Mouse (Mus musculus): ENCODE data around the gene Mcm10. TPM values are rescaled to one million over a fixed set of nuclear protein-coding genes. Genes with fewer than 3 reads are reported as not detected.

Gene Mcm10
- total and polyA plus RNA-seq, 3 experiments, result 102 to 214 (median 107) TPM

GRCm38 (mm10) chr2:5015527-5015926 is 2.9 kb upstream of the Mcm10 start:
- Histone ChIP-seq H3K4me1 (ENCODE audit: control insufficient read depth in 1 of 2, insufficient read depth in 2 of 2, low read length in 2 of 2) (peaks cover 2 to 18% of the 10 kb centered on the region in 2 experiments; a peak in 3 of 4 replicates), H3K9me3 (replicated peaks; ENCODE audit: insufficient read depth, low read length) (no peaks in the 10 kb centered on the region), H3K79me2 (ENCODE audit: control insufficient read depth, insufficient read depth, low read length, poor library complexity) (peaks cover 13% of the 10 kb centered on the region), H3K27me3 (ENCODE audit: control insufficient read depth in 1 of 2, insufficient read depth in 2 of 2, low read length in 2 of 2) (no peaks in the 10 kb centered on the region), H3K4me3 (ENCODE audit: control insufficient read depth in 1 of 2, insufficient read depth in 1 of 2, low read depth in 2 of 2, low read length in 2 of 2) (no peak overlapping the region), H3K9ac (ENCODE audit: control insufficient read depth, low read depth, low read length, poor library complexity, severe bottlenecking) (no peak overlapping the region), H3K36me3 (ENCODE audit: control insufficient read depth in 1 of 2, insufficient read depth in 2 of 2, low read length in 2 of 2) (peaks cover 0 to 23% of the 10 kb centered on the region in 2 experiments; a peak in 3 of 4 replicates), H3K27ac (ENCODE audit: control insufficient read depth, low read depth, low read length) (no peak overlapping the region)
- TF ChIP-seq KAT2A (conservative IDR thresholded peaks at IDR 0.05; ENCODE audit: low read depth, low read length) (no peak), POLR2AphosphoS5 (IDR thresholded peaks at IDR 0.05; ENCODE audit: borderline replicate concordance, low read depth, low read length) (no peak), POLR2A (IDR thresholded peaks at IDR 0.05; ENCODE audit: control insufficient read depth in 1 of 2, insufficient read depth in 1 of 2, low read depth in 1 of 2, low read length in 2 of 2, poor library complexity in 1 of 2) (no peak)
- DNase-seq (ENCODE audit: low read depth, low spot score), result no peak

DNA sequence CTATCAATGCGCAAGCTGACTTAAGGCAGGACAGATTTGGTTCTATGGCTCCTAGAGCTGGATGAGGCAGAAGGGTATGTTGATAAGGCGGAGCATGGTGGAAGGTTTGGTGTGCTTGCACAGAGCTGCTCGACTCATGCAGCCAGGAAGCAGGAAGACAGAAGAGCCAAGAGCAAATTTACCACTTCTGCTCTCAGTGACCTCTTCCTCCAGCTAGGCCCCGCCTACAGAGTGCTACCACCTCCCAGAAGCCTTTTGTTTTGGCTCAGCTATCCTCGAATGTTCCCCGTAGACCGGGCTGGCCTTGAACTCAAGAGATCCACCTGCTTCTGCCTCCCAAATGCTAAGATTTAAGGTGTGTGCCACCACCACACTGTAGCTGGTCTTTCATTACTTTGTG is 2.0 kb upstream of the Mcm10 start:
- DNase-seq (ENCODE audit: low read depth, low spot score), result peak; percentile 80
- Histone ChIP-seq H3K9ac (ENCODE audit: control insufficient read depth, low read depth, low read length, poor library complexity, severe bottlenecking) (peak overlapping the region; percentile 31), H3K27me3 (ENCODE audit: control insufficient read depth in 1 of 2, insufficient read depth in 2 of 2, low read length in 2 of 2) (no peaks in the 10 kb centered on the region), H3K4me3 (ENCODE audit: control insufficient read depth in 1 of 2, insufficient read depth in 1 of 2, low read depth in 2 of 2, low read length in 2 of 2) (no peak overlapping the region; a peak in 1 of 4 replicates), H3K4me1 (ENCODE audit: control insufficient read depth in 1 of 2, insufficient read depth in 2 of 2, low read length in 2 of 2) (peaks cover 2 to 18% of the 10 kb centered on the region in 2 experiments; a peak in 3 of 4 replicates), H3K9me3 (replicated peaks; ENCODE audit: insufficient read depth, low read length) (no peaks in the 10 kb centered on the region), H3K79me2 (ENCODE audit: control insufficient read depth, insufficient read depth, low read length, poor library complexity) (peaks cover 17% of the 10 kb centered on the region), H3K27ac (ENCODE audit: control insufficient read depth, low read depth, low read length) (peak overlapping the region; percentile 39), H3K36me3 (ENCODE audit: control insufficient read depth in 1 of 2, insufficient read depth in 2 of 2, low read length in 2 of 2) (peaks cover 2 to 23% of the 10 kb centered on the region in 2 experiments)
- TF ChIP-seq POLR2AphosphoS5 (IDR thresholded peaks at IDR 0.05; ENCODE audit: borderline replicate concordance, low read depth, low read length), result no peak
- 0 out of 4 replicates have a peak, but pooled peaks of 1 of the 2 experiments have one; percentile 8 for TF ChIP-seq EP300 (IDR thresholded peaks at IDR 0.05; ENCODE audit: low read depth in 1 of 2, low read length in 2 of 2)
- TF ChIP-seq NELFE (IDR thresholded peaks at IDR 0.05; ENCODE audit: low read depth, low read length), result peak; percentile 28; the same call in 1 of the 2 replicates
- TF ChIP-seq HCFC1 (IDR thresholded peaks at IDR 0.05; ENCODE audit: low read depth, low read length), result peak; percentile 51; the same call in 1 of the 2 replicates
- TF ChIP-seq POLR2A (IDR thresholded peaks at IDR 0.05; ENCODE audit: control insufficient read depth in 1 of 2, insufficient read depth in 1 of 2, low read depth in 1 of 2, low read length in 2 of 2, poor library complexity in 1 of 2), result peak in 1 of 2 experiments; percentile 65; a peak in 2 of 4 replicates
- TF ChIP-seq TBP (IDR thresholded peaks at IDR 0.05; ENCODE audit: low read depth, low read length), result 0 out of 2 replicates have a peak, but pooled peaks have one; percentile 20
- TF ChIP-seq TCF12 (IDR thresholded peaks at IDR 0.05; ENCODE audit: low read depth, low read length), result no peak
- no peak for TF ChIP-seq CHD2 (IDR thresholded peaks at IDR 0.05; ENCODE audit: low read length)
- TF ChIP-seq ELF1 (IDR thresholded peaks at IDR 0.05; ENCODE audit: low read depth, low read length), result peak; percentile 53; the same call in 1 of the 2 replicates

DNA sequence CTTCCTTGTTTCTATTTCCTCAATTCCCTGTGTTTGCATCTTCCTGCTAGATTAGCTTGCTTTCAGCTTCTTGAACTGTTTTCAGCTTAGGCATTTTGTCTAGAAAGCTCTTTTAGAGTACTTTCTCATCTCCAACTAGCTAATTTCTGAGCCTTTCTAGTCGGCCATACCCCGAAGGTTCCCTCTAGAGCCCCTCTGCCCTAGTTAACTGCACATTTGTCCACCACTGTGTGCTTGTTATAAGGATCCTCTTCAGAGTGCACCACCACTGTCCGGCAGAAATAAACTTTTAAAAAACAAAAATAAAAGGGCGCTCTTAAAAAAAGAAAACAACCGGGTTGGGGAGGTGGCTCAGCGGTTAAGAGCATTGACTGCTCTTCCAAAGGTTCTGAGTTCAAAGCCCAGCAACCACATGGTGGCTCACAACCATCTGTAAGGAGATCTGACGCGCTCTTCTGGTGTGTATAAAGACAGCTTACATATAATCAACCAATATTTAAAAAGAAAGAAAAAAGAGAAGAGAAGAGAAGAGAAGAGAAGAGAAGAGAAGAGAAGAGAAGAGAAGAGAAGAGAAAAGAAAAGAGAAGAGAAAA is 597 bp downstream of the Mcm10 start:
- DNase-seq (ENCODE audit: low read depth, low spot score), result peak; percentile 60
- H3K36me3 ChIP-seq (ENCODE audit: control insufficient read depth in 1 of 2, insufficient read depth in 2 of 2, low read length in 2 of 2), result peaks cover 17 to 23% of the 10 kb centered on the region in 2 experiments
- H3K9ac ChIP-seq (ENCODE audit: control insufficient read depth, low read depth, low read length, poor library complexity, severe bottlenecking), result peak overlapping the region; percentile 100
- peak overlapping the region; percentile 71 to 99 for H3K4me3 ChIP-seq (ENCODE audit: control insufficient read depth in 1 of 2, insufficient read depth in 1 of 2, low read depth in 2 of 2, low read length in 2 of 2)
- no peak for TF ChIP-seq USF1 (IDR thresholded peaks at IDR 0.05; ENCODE audit: low read depth, low read length)
- peak; percentile 77; the same call in 1 of the 2 replicates for TF ChIP-seq MYC (IDR thresholded peaks at IDR 0.05; ENCODE audit: low read depth, low read length)
- TF ChIP-seq CHD1 (IDR thresholded peaks at IDR 0.05; ENCODE audit: low read depth, low read length), result peak; percentile 93
- TF ChIP-seq TAL1 (IDR thresholded peaks at IDR 0.05; ENCODE audit: low read length), result no peak
- TF ChIP-seq JUND (IDR thresholded peaks at IDR 0.05; ENCODE audit: low read depth, low read length), result no peak
- no peak for TF ChIP-seq CHD2 (IDR thresholded peaks at IDR 0.05; ENCODE audit: low read length)
- 0 out of 2 replicates have a peak, but pooled peaks have one; percentile 46 for TF ChIP-seq E2F4 (IDR thresholded peaks at IDR 0.05; ENCODE audit: borderline replicate concordance, low read depth, low read length)
- TF ChIP-seq MXI1 (IDR thresholded peaks at IDR 0.05; ENCODE audit: low read depth, low read length), result peak; percentile 86
- TF ChIP-seq MAX (IDR thresholded peaks at IDR 0.05; ENCODE audit: low read length), result 0 out of 2 replicates have a peak, but pooled peaks have one; percentile 29
- TF ChIP-seq RCOR1 (IDR thresholded peaks at IDR 0.05; ENCODE audit: low read depth, low read length), result no peak
- no peak for TF ChIP-seq NRF1 (IDR thresholded peaks at IDR 0.05; ENCODE audit: insufficient read depth, low read depth, low read length, poor library complexity, severe bottlenecking)
- 0 out of 2 replicates have a peak, but pooled peaks have one; percentile 9 for TF ChIP-seq ZMIZ1 (IDR thresholded peaks at IDR 0.05; ENCODE audit: low read depth, low read length)
- TF ChIP-seq ELF1 (IDR thresholded peaks at IDR 0.05; ENCODE audit: low read depth, low read length), result peak; percentile 0; the same call in 1 of the 2 replicates
- TF ChIP-seq KAT2A (conservative IDR thresholded peaks at IDR 0.05; ENCODE audit: low read depth, low read length), result no peak
- peaks cover 17% of the 10 kb centered on the region for H3K79me2 ChIP-seq (ENCODE audit: control insufficient read depth, insufficient read depth, low read length, poor library complexity)
- H3K27ac ChIP-seq (ENCODE audit: control insufficient read depth, low read depth, low read length), result peak overlapping the region; percentile 91
- H3K27me3 ChIP-seq (ENCODE audit: control insufficient read depth in 1 of 2, insufficient read depth in 2 of 2, low read length in 2 of 2), result no peaks in the 10 kb centered on the region
- H3K4me1 ChIP-seq (ENCODE audit: control insufficient read depth in 1 of 2, insufficient read depth in 2 of 2, low read length in 2 of 2), result peaks cover 2 to 18% of the 10 kb centered on the region in 2 experiments; a peak in 3 of 4 replicates
- no peaks in the 10 kb centered on the region for H3K9me3 ChIP-seq (replicated peaks; ENCODE audit: insufficient read depth, low read length)

Data from MEL (cell line).